Mouse (Mus musculus) right cerebral cortex, postnatal 14 days (tissue): ENCODE results near the gene Tex44.
A peak's percentile ranks its signal among the peaks of the same experiment; 100 is the strongest.
"Not testable (repeated sequence)": the region's sequence is repeated elsewhere in the genome, so short reads cannot be mapped to it uniquely, and the experiment has no call there.

ENCODE experiments used
- DNase-seq: peaks from one replicate; pipeline ENCODE4 v3.0.0; 2022

Tex44 gene

DNA sequence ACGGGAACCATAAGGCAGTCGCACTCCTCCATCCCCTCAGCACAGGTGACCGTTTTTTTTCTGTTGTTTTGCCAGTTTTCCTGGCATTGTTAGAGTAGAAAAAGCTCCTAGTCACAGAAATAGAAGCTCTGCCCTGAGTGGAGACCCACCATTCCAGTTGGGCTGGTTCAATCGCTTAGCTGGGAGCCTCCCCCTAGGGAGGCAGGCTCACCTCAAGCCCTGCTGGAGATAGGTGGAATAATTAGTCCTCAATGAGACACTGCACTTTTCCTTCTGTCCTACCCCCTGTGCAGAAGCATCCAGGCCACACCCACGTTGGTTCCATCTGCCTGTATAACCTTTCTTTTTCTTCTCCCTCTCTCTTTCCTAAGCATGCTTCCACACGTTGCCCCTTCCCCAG lies 23.8 kb downstream of the Tex44 start:
- DNase-seq: no peak

DNA sequence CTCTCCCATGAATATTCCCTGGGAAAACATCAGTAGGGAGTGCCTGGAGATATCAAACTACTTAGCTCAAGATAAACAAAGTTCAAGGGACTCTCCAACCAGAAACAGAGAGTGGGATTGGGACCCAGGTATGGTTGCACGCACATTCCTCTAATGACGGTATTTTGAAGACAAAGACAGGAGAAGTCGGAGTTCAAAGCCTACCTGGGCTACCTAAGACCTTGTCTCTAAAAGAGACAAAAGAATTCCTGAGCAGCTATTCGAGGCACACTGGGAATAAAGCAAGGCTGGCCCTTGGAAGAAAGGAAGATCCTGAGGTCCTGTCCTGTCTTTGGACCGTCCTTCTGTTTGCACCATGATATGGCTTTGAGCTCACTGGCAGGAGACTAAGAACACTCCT lies 26.6 kb downstream of the Tex44 start:
- no peak for DNase-seq

DNA sequence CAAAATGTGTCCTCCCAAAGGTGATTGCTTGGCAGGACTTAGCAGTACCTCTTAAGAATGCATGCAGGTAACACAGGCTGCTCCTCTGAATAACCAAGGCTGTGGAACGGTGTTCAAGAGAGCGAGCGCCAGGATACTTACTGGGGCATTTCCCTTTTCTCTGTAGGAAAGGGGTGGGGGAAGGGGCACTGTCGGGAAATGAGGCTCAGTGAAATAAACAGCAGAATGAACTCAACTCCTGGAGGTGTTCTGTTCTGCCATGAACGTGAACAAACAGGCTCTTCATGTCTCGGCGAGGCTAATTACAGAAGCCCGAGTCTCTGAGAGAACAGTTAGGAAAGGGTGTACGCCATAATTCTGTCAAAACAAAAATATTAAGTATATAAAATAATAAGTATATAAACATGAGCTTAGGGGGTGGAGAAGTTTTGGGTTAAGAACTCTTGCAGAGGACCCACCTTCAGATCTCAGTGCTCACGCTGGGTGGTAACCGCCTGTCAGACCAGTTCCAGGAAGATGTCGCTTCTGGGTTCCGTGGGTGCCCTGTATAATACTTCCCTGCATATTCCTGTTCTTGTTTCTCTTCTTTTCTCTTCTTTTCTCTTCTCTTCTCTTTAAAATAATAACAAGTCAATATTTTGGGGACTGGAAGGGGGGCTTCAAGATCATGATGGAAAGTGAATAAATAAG lies 30.9 kb downstream of the Tex44 start:
- no peak for DNase-seq

DNA sequence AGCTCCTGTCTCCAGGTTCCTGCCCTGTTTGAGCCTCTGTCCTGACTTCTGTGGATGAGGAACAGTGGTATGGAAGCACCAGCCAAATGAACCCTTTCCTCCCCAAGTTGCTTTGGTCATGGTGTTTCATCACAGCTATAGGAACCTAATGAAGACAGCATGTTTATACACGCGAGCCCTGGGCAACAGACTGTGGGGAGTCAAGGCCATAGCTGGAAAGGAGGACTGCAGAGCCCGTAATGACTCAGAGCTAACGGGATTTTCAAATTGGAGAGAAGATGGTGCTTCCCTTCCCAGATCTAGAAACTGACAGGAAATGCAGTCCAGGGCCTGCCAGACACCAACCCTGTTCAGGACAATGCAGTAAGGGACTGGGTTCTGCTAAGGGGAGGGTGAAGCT lies 33.2 kb downstream of the Tex44 start:
- DNase-seq: no peak

DNA sequence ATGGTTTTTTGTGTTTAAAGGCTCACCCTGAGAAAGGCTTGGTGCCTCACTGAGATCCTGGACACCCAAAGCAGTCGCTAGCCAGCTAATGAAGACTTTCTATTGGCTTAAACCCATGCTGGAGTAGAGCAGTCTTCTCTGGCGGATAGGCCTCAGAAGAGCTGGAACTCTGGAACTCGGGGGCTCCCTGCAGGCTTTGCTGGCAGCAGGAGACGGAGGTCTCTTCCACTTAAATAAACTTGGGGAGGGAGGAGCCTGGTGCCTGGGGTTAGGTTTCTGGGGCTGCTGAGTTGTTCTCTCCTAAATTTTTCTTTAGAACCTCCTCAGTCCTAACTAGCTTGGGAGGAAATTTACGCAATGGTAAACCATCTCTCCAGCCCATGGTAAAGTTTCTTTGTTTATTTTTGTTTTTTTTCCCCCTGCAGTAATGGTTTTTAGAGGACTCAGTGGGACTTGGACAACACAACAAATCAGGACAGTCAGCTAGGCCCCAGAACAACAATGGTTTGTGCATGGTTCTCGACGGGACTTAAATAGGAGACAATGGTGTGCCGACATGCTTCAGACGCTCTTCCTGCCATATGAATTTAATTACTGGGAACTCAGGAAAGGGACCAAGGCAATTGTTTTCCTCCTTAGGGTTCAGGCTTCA lies 38.2 kb downstream of the Tex44 start:
- no peak for DNase-seq

DNA sequence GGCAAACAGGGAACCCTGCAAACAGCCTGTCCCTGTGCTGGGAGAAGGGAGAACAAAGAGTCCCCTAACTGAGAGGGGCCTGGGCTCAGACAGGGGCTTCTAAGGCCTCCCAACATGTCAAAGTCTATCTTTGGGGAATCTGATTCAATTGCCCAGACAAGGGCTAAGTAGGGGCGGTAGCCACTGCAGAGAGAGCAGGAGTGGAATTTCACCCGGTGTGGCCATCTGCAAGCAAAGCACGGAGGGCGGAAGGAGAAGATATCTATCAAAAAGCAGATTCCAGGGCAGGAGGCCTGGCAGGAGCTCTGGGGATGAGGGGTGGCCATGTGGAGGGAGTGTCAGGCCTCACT lies 38.7 kb downstream of the Tex44 start:
- DNase-seq: no peak

DNA sequence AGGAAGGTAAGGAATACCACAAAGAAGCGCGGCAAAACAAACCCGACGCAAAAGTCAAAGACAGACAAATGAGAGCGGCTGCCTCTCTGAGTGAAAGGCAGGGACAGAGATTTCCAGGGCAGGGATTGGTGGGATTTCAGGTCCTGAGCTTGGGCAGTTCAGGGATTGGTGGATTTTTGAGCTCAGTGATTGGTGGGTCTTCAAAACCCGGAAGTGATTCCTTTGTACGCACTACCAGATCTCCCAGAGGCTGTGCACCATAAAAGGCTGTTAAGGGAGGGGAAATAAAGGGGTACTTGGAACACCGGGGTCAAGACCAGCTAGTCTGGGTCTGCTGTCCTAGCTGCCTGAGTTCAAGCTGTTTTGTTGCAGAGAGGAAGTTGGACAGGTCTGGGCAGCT lies 41.3 kb downstream of the Tex44 start:
- DNase-seq: no peak

DNA sequence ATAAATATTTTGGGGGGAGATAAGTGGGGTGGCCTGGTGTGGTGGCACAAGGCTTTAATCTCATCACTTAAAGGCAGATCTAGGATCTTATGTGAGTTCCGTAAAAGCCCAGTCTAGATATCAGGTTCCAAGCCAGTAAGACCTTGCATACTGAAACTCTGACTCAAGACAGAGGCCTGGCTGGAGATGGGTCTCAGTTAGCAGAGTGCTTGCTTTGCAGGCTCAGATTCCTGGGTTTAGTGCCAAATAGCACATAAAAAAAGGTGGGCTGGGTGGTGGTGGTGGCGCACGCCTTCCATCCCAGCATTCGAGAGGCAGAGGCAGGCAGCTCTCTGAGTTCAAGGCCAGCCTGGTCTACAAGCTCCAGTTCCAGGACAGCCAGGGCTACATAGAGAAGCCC lies 43.7 kb downstream of the Tex44 start:
- no peak for DNase-seq

DNA sequence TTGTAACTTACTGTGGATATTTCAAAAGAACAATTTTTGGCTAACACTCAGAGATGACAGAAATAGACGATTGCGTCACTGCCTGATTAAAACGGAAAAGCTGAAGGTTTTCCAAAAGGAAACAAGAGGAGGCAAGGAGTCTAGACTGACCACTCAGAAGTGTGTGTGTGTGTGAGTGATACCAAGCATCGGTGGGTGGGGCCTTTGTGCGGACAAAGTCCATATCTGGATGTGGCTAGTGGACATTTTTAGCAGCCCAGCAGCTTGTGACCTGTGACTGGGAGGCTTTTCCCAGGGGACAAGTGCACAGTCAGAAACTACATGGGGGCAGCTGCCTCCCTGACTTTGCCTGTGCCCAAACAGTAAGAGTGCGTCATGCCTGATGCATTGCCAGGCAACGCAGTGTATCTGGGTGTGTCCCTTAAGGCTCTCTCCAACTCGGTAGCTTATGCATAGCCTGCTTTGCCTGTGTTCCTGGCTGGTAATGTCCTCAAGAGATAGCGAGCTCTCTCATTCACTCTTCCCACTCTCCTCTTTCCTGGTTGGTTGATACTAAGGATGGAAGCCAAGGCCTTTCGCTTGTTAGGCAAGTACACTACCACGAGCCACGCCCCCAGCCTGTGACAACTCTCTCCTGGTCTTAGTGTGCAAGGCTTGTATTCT lies 44.5 kb downstream of the Tex44 start:
- peak; percentile 37 for DNase-seq

DNA sequence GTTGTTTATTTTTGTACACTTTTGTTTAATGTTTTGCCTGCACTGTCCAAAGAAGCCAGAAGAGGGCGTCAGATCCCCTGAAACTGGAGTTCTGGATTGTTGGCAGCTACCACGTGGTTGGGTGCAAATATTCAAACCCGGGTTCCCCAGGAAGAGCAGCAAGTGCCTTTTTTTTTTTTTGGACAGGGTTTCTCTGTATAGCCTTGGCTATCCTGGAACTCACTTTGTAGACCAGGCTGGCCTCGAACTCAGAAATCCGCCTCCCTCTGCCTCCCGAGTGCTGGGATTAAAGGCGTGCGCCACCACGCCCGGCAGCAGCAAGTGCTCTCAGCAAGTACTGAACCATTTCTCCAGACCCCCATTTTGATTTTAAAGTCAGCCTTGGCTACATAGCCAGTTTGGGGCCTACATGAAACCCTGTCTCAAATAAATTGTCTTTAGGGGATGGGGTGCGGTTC lies 45.4 kb downstream of the Tex44 start:
- not testable (repeated sequence) for DNase-seq

DNA sequence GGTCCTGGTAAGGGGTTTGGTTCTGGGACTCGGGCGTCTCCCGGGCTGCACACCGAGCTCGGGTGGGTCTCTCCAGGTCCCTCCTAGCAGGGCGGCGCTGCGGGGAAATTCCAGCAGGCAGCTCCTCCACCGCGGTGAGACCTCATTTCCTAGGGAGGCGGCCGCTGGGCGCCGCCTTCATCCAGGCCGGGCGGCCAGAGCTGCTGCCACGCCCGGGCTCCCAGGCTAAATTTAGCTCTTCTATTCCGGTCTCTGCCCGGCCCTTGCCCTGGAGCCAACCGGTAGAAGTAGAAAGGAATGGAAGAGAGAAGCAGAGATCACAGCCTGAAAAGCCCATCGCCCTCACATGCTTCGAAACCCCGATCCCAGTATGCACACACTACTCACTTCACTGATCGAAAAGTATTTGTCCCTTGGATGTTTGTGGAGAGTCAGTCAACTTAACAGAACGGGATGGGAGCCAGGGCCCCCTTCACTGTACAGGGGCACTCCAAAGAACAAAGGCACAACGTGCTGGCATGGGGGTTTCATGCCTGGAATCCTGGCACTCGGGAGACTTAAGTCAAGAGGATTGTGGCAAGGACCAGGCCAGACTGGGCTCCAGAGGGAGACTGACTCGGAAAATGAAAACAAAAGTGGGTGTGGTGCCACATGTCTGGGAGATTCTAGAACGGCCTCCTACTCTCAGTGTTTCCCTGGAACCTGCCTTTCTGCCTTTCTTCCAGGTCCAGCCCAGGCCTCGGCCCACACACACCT lies 46.2 kb downstream of the Tex44 start:
- peak; percentile 36 for DNase-seq

DNA sequence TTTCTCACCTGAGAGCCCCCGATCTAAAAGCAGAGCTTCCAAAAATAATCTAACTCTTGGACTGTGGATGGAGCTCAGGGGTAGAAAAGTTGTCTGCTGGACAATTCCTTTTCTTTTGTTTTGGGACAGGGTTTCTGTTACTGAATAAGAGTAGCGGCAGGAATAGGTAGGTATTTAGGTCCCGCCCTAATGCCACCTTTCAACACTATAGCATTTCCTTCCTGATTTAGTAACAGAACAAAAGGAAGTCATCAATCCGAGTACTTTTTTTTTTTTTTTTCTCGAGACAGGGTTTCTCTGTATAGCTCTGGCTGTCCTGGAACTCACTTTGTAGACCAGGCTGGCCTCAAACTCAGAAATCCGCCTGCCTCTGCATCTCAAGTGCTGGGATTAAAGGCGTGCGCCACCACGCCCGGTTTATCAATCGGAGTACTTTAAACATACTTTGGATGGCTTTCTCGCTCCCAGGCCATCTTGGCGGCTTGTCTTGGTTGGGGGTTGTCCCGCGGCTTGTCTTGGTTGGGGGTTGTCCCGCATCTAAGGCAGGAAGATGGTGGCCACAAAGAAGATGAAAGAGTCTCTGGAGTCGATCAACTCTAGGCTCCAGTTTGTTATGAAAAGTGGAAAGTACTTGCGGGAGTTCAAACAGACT lies 47.1 kb downstream of the Tex44 start:
- no peak for DNase-seq
